Mouse (Mus musculus): ENCODE data around the gene Tex48. TPM values are rescaled to one million over a fixed set of nuclear protein-coding genes. Genes with fewer than 3 reads are reported as not detected.

The Tex48 gene
- polyA plus RNA-seq, 1 experiment: not detected

- no peaks in the 10 kb centered on the region for H3K27me3 ChIP-seq (ENCODE audit: control insufficient read depth)
- H3K36me3 ChIP-seq (ENCODE audit: control insufficient read depth): peaks cover 6% of the 10 kb centered on the region; the same call in 1 of the 2 replicates
- no peak for TF ChIP-seq TAL1 (IDR thresholded peaks at IDR 0.05; ENCODE audit: low read length)
- no peak for TF ChIP-seq GATA1 (IDR thresholded peaks at IDR 0.05; ENCODE audit: low read length)
- H3K4me3 ChIP-seq (replicated peaks): no peak overlapping the region
- no peaks in the 10 kb centered on the region for H3K9me3 ChIP-seq (ENCODE audit: control insufficient read depth, low read length)
- H3K4me1 ChIP-seq (ENCODE audit: control insufficient read depth): no peaks in the 10 kb centered on the region
Measured at GRCm38 (mm10) chr4:63585216-63585615, 37.0 kb downstream of the Tex48 start.

GRCm38 (mm10) chr4:63582580-63582979 lies 39.6 kb downstream of the Tex48 start:
- H3K27me3 ChIP-seq (ENCODE audit: control insufficient read depth): no peaks in the 10 kb centered on the region

DNA sequence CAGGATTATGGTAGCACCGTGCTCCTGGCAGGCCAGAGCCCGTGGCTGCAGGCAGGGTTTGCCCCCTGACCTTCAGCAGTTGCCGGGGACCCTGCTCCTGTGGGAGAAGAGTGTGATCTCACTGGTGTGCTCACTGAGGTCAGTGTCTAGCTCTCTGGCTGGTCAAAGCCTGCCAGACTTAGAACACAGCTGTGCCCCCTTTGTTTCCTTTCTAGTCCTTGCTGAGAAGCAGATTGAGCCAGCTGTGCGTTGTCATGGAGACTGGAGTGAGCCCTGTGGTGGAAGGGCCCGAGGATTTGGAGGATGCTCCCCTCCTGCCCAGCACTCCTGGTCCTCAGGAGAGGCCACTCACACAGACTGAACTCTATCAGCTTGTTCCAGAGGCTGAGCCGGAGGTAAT lies 42.1 kb downstream of the Tex48 start:
- H3K4me3 ChIP-seq (replicated peaks): no peak overlapping the region
- H3K36me3 ChIP-seq (ENCODE audit: control insufficient read depth): peaks cover 18% of the 10 kb centered on the region
- TF ChIP-seq GATA1 (IDR thresholded peaks at IDR 0.05; ENCODE audit: low read length) (no peak), TAL1 (IDR thresholded peaks at IDR 0.05; ENCODE audit: low read length) (no peak)
- H3K9me3 ChIP-seq (ENCODE audit: control insufficient read depth, low read length): peaks cover 7% of the 10 kb centered on the region
- no peaks in the 10 kb centered on the region for H3K4me1 ChIP-seq (ENCODE audit: control insufficient read depth)
- H3K27me3 ChIP-seq (ENCODE audit: control insufficient read depth): no peaks in the 10 kb centered on the region

More at GRCm38 (mm10) chr4:63582580-63582979, 39.6 kb downstream of the Tex48 start:
- Histone ChIP-seq H3K9me3 (ENCODE audit: control insufficient read depth, low read length) (peaks cover 4% of the 10 kb centered on the region), H3K4me3 (replicated peaks) (no peak overlapping the region), H3K4me1 (ENCODE audit: control insufficient read depth) (no peaks in the 10 kb centered on the region), H3K36me3 (ENCODE audit: control insufficient read depth) (peaks cover 18% of the 10 kb centered on the region)
- TF ChIP-seq GATA1 (IDR thresholded peaks at IDR 0.05; ENCODE audit: low read length): no peak
- TF ChIP-seq TAL1 (IDR thresholded peaks at IDR 0.05; ENCODE audit: low read length): no peak

GRCm38 (mm10) chr4:63579649-63580048 lies 42.6 kb downstream of the Tex48 start:
- no peaks in the 10 kb centered on the region for H3K27me3 ChIP-seq (ENCODE audit: control insufficient read depth)
- peaks cover 7% of the 10 kb centered on the region for H3K9me3 ChIP-seq (ENCODE audit: control insufficient read depth, low read length)
- H3K4me1 ChIP-seq (ENCODE audit: control insufficient read depth): no peaks in the 10 kb centered on the region
- H3K4me3 ChIP-seq (replicated peaks): no peak overlapping the region
- TF ChIP-seq GATA1 (IDR thresholded peaks at IDR 0.05; ENCODE audit: low read length): no peak
- no peak for TF ChIP-seq TAL1 (IDR thresholded peaks at IDR 0.05; ENCODE audit: low read length)
- H3K36me3 ChIP-seq (ENCODE audit: control insufficient read depth): peaks cover 18% of the 10 kb centered on the region

- Histone ChIP-seq H3K4me1 (ENCODE audit: control insufficient read depth) (no peaks in the 10 kb centered on the region; the same call in 1 of the 2 replicates), H3K4me3 (replicated peaks) (no peak overlapping the region), H3K36me3 (ENCODE audit: control insufficient read depth) (peaks cover 25% of the 10 kb centered on the region), H3K27me3 (ENCODE audit: control insufficient read depth) (no peaks in the 10 kb centered on the region), H3K9me3 (ENCODE audit: control insufficient read depth, low read length) (peaks cover 7% of the 10 kb centered on the region)
- no peak for TF ChIP-seq TAL1 (IDR thresholded peaks at IDR 0.05; ENCODE audit: low read length)
- no peak for TF ChIP-seq GATA1 (IDR thresholded peaks at IDR 0.05; ENCODE audit: low read length)
Measured at GRCm38 (mm10) chr4:63572621-63573020, 49.6 kb downstream of the Tex48 start.

DNA sequence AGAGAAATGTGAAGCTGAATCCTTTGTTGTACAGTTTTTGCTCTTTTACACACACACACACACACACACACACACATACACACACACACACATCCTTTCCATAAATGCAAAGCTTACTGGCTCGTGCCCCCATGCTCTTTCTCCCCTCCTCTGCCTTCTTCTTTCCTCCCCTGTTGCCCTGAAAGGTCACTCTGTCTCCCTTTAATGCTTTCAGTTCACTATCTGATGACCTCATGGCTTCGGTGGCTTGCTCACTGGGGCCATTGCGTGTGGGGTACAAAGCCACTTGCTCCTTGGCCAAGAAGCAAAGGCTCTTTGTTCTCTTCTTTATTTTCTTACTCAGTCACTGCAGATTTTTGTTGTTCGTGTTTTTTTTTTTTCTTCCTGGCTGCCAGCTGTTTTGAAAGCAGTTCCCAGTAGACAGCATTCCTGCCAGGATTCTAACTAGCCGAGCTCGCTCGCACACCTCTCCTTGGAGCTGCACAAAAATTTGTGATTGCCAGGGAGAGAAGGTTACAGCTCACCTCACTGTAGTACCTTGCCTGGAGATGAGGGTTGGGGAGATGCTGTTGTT lies 51.9 kb downstream of the Tex48 start:
- no peaks in the 10 kb centered on the region for H3K27me3 ChIP-seq (ENCODE audit: control insufficient read depth)
- peaks cover 36% of the 10 kb centered on the region for H3K36me3 ChIP-seq (ENCODE audit: control insufficient read depth)
- no peaks in the 10 kb centered on the region; the same call in 1 of the 2 replicates for H3K4me1 ChIP-seq (ENCODE audit: control insufficient read depth)
- H3K9me3 ChIP-seq (ENCODE audit: control insufficient read depth, low read length): peaks cover 4% of the 10 kb centered on the region; the same call in 1 of the 2 replicates
- no peak overlapping the region for H3K4me3 ChIP-seq (replicated peaks)
- TF ChIP-seq GATA1 (IDR thresholded peaks at IDR 0.05; ENCODE audit: low read length): no peak

- Histone ChIP-seq H3K4me3 (replicated peaks) (no peak overlapping the region), H3K9me3 (ENCODE audit: control insufficient read depth, low read length) (peaks cover 4% of the 10 kb centered on the region; the same call in 1 of the 2 replicates), H3K4me1 (ENCODE audit: control insufficient read depth) (no peaks in the 10 kb centered on the region; the same call in 1 of the 2 replicates), H3K27me3 (ENCODE audit: control insufficient read depth) (no peaks in the 10 kb centered on the region), H3K36me3 (ENCODE audit: control insufficient read depth) (peaks cover 41% of the 10 kb centered on the region)
- TF ChIP-seq GATA1 (IDR thresholded peaks at IDR 0.05; ENCODE audit: low read length) (no peak), TAL1 (IDR thresholded peaks at IDR 0.05; ENCODE audit: low read length) (no peak)
Measured at GRCm38 (mm10) chr4:63569322-63569721, 52.9 kb downstream of the Tex48 start.

- TF ChIP-seq TAL1 (IDR thresholded peaks at IDR 0.05; ENCODE audit: low read length) (no peak), GATA1 (IDR thresholded peaks at IDR 0.05; ENCODE audit: low read length) (no peak)
- peaks cover 45% of the 10 kb centered on the region for H3K36me3 ChIP-seq (ENCODE audit: control insufficient read depth)
- 0 out of 2 replicates have a peak, but pooled peaks cover 1% of the 10 kb centered on the region for H3K9me3 ChIP-seq (ENCODE audit: control insufficient read depth, low read length)
Measured at GRCm38 (mm10) chr4:63567712-63568390, 54.4 kb downstream of the Tex48 start.

GRCm38 (mm10) chr4:63562742-63563141 lies 59.5 kb downstream of the Tex48 start:
- Histone ChIP-seq H3K4me3 (replicated peaks) (no peak overlapping the region), H3K9me3 (ENCODE audit: control insufficient read depth, low read length) (no peaks in the 10 kb centered on the region), H3K4me1 (ENCODE audit: control insufficient read depth) (peaks cover 27% of the 10 kb centered on the region), H3K27me3 (ENCODE audit: control insufficient read depth) (no peaks in the 10 kb centered on the region), H3K36me3 (ENCODE audit: control insufficient read depth) (peaks cover 29% of the 10 kb centered on the region)
- TF ChIP-seq TAL1 (IDR thresholded peaks at IDR 0.05; ENCODE audit: low read length) (no peak), GATA1 (IDR thresholded peaks at IDR 0.05; ENCODE audit: low read length) (no peak)

More at GRCm38 (mm10) chr4:63567712-63568390, 54.4 kb downstream of the Tex48 start:
- no peak overlapping the region for H3K4me3 ChIP-seq (replicated peaks)
- no peaks in the 10 kb centered on the region; the same call in 1 of the 2 replicates for H3K4me1 ChIP-seq (ENCODE audit: control insufficient read depth)
- H3K27me3 ChIP-seq (ENCODE audit: control insufficient read depth): no peaks in the 10 kb centered on the region

Measured in erythroblast, embryonic 14.5 days (primary cell).